Mouse (Mus musculus) midbrain, embryonic 12.5 days (tissue): ENCODE measurements around the gene Fblim1. TPM values are rescaled to one million over a fixed set of nuclear protein-coding genes. Genes with fewer than 3 reads are reported as not detected.
A peak's percentile ranks its signal among the peaks of the same experiment; 100 is the strongest.
"Not testable (repeated sequence)": the region's sequence is repeated elsewhere in the genome, so short reads cannot be mapped to it uniquely, and the experiment has no call there.

Experiments
- ATAC-seq: fragments of 200-750 bp; cut with Nextera tagmentation; 2 replicates; pipeline ENCODE4 v1.8.0; 2017; ENCODE audit warnings: low read depth, moderate TSS enrichment, moderate library complexity; ENCODE audit not compliant: low FRiP score
- H3K27ac ChIP-seq: fragments of 300-500 bp; sonication (generic); replicated peaks from 2 replicates; pipeline ENCODE4 v1.5.1; 2016; ENCODE audit warnings: mild to moderate bottlenecking
- H3K27me3 ChIP-seq: fragments of 300-500 bp; sonication (generic); 2 replicates; pipeline ENCODE4 v1.6.1; 2016; ENCODE audit warnings: mild to moderate bottlenecking
- H3K36me3 ChIP-seq: fragments of 300-500 bp; sonication (generic); 2 replicates; pipeline ENCODE4 v1.6.1; 2016
- H3K4me1 ChIP-seq: fragments of 300-500 bp; sonication (generic); 2 replicates; pipeline ENCODE4 v1.6.1; 2016
- H3K4me2 ChIP-seq: fragments of 300-500 bp; sonication (generic); replicated peaks from 2 replicates; pipeline ENCODE4 v1.6.1; 2016; ENCODE audit warnings: mild to moderate bottlenecking, moderate library complexity
- H3K4me3 ChIP-seq: fragments of 300-500 bp; sonication (generic); 2 replicates; pipeline ENCODE4 v1.5.1; 2016; ENCODE audit warnings: mild to moderate bottlenecking
- H3K9ac ChIP-seq: fragments of 300-500 bp; sonication (generic); replicated peaks from 2 replicates; pipeline ENCODE4 v1.6.1; 2016; ENCODE audit warnings: mild to moderate bottlenecking, moderate library complexity
- H3K9me3 ChIP-seq: fragments of 300-500 bp; sonication (generic); 2 replicates; pipeline ENCODE4 v1.6.1; 2016; ENCODE audit warnings: mild to moderate bottlenecking
- WGBS: fragments of 180-500 bp; shearing (Covaris S2); methylation state at CpG from one replicate; pipeline ENCODE4 v1.1.7; 2016; 5-methylcytosine and 5-hydroxymethylcytosine counted together
- polyA plus RNA-seq: library from polyadenylated mRNA; unstranded; fragments of >200 nt; fragmentation: Nextera tagmentation; extraction: Ambion mirVana; gene quantifications from 2 replicates; pipeline ENCODE4 v1.2.1, GENCODE M21; 2016

Fblim1 gene
- polyA plus RNA-seq, 1 experiment from 2014 or later = 28.7 TPM

GRCm38 (mm10) chr4:141559131-141559897 is 46.6 kb downstream of the Fblim1 start:
- Histone ChIP-seq H3K27ac (peak overlapping the region; percentile 78), H3K27me3 (peaks cover 8% of the 10 kb centered on the region; the same call in 1 of the 2 replicates), H3K36me3 (no peaks in the 10 kb centered on the region), H3K9ac (peak overlapping the region; percentile 48), H3K9me3 (no peaks in the 10 kb centered on the region), H3K4me3 (peak overlapping the region; percentile 42), H3K4me2 (peak overlapping the region; percentile 75), H3K4me1 (peaks cover 14% of the 10 kb centered on the region)
- WGBS = under 1% methylated on average over 30 of the region's 30 CpGs
- peak; percentile 68 for ATAC-seq

- WGBS = 13% methylated on average over 16 of the region's 16 CpGs
- H3K36me3 ChIP-seq = no peaks in the 10 kb centered on the region
- H3K4me3 ChIP-seq = peak overlapping the region; percentile 42
- peaks cover 14% of the 10 kb centered on the region for H3K4me1 ChIP-seq
- H3K9me3 ChIP-seq = no peaks in the 10 kb centered on the region
- peaks cover 8% of the 10 kb centered on the region; the same call in 1 of the 2 replicates for H3K27me3 ChIP-seq
- peak overlapping the region; percentile 75 for H3K4me2 ChIP-seq
- H3K9ac ChIP-seq = no peak overlapping the region; the same call in 1 of the 2 replicates
- ATAC-seq = no peak
- peak overlapping the region; percentile 78 for H3K27ac ChIP-seq
Observed at GRCm38 (mm10) chr4:141558658-141559057, 47.2 kb downstream of the Fblim1 start.

GRCm38 (mm10) chr4:141556163-141556562 is 49.7 kb downstream of the Fblim1 start:
- not testable (repeated sequence) for H3K9ac ChIP-seq, H3K36me3 ChIP-seq, H3K27me3 ChIP-seq, H3K9me3 ChIP-seq, ATAC-seq, H3K4me2 ChIP-seq, H3K4me3 ChIP-seq
- WGBS = 87% methylated on average over 6 of the region's 6 CpGs
- Histone ChIP-seq H3K4me1 (peaks cover 14% of the 10 kb centered on the region), H3K27ac (0 out of 2 replicates have a peak overlapping the region, but pooled peaks have one; percentile 4)

GRCm38 (mm10) chr4:141554255-141554865 is 51.5 kb downstream of the Fblim1 start:
- 85% methylated on average over 8 of the region's 9 CpGs for whole genome bisulfite sequencing
- not testable (repeated sequence) for H3K9me3 ChIP-seq, H3K4me2 ChIP-seq, ATAC-seq, H3K36me3 ChIP-seq, H3K27me3 ChIP-seq, H3K27ac ChIP-seq, H3K9ac ChIP-seq, H3K4me3 ChIP-seq
- H3K4me1 ChIP-seq = peaks cover 10% of the 10 kb centered on the region

- Histone ChIP-seq H3K4me3 (no peak overlapping the region), H3K9me3 (no peaks in the 10 kb centered on the region), H3K9ac (no peak overlapping the region), H3K27me3 (0 out of 2 replicates have a peak, but pooled peaks cover 1% of the 10 kb centered on the region), H3K4me2 (no peak overlapping the region), H3K36me3 (no peaks in the 10 kb centered on the region), H3K4me1 (peaks cover 11% of the 10 kb centered on the region), H3K27ac (no peak overlapping the region)
- ATAC-seq = no peak
- 49% methylated on average over 2 of the region's 2 CpGs for WGBS
Observed at GRCm38 (mm10) chr4:141552484-141552883, 53.4 kb downstream of the Fblim1 start.

- no peaks in the 10 kb centered on the region for H3K27me3 ChIP-seq
- 26% methylated on average over 9 of the region's 9 CpGs for WGBS
- peak overlapping the region; percentile 77 for H3K4me3 ChIP-seq
- no peaks in the 10 kb centered on the region for H3K36me3 ChIP-seq
- peak overlapping the region; percentile 92 for H3K4me2 ChIP-seq
- no peaks in the 10 kb centered on the region for H3K9me3 ChIP-seq
- no peak for ATAC-seq
- H3K27ac ChIP-seq = peak overlapping the region; percentile 99
- peaks cover 26% of the 10 kb centered on the region for H3K4me1 ChIP-seq
- H3K9ac ChIP-seq = peak overlapping the region; percentile 85
Observed at GRCm38 (mm10) chr4:141547299-141547698, 58.6 kb downstream of the Fblim1 start.

DNA sequence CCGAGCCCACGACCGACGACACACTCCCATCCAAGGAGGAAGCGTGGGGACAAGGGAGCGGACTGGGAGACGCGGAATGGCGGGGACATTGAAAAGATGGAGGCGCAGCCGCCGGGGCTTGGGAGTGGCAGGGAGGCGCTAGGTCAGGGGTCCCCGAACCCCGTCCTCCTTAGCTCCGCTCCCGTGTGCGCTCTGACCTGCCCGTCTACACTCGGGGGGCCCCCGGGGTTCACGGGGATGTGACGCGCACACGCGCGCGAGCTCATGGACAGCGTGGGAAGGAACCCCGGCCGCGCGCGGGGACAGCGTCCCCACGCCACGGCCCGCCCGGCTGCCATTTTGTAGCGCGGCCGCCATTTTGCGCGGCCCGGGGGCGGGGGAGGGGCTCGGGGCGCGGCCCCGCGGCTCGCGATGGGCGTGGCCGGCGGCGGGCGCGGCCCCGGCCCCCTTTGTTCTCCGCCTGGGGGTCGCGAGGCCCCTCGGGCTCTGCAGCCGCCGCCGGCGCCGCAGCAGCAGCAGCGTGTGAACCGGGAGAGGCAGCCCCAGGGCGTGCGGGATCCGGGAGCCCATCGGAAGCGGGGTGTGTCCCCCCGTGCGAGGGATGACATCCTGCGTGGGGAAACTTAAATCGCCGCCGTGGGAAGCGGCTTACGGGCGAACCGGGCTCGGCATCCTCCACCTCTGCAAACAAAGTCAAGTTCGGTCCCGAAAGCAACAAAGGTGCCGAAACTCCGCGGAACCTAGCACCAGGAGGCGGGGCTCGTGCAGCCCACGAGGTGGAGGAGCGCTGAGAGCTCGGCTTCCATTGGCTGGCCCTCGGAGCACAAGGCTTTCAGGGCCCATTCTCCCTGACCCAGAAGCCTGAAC is 59.3 kb downstream of the Fblim1 start:
- Histone ChIP-seq H3K27ac (peak overlapping the region; percentile 99), H3K36me3 (no peaks in the 10 kb centered on the region), H3K9me3 (no peaks in the 10 kb centered on the region), H3K4me1 (peaks cover 33% of the 10 kb centered on the region), H3K4me3 (peak overlapping the region; percentile 77), H3K9ac (peak overlapping the region; percentile 85), H3K27me3 (no peaks in the 10 kb centered on the region), H3K4me2 (peak overlapping the region; percentile 92)
- under 1% methylated on average over 83 of the region's 98 CpGs for WGBS
- peak; percentile 90 for ATAC-seq

DNA sequence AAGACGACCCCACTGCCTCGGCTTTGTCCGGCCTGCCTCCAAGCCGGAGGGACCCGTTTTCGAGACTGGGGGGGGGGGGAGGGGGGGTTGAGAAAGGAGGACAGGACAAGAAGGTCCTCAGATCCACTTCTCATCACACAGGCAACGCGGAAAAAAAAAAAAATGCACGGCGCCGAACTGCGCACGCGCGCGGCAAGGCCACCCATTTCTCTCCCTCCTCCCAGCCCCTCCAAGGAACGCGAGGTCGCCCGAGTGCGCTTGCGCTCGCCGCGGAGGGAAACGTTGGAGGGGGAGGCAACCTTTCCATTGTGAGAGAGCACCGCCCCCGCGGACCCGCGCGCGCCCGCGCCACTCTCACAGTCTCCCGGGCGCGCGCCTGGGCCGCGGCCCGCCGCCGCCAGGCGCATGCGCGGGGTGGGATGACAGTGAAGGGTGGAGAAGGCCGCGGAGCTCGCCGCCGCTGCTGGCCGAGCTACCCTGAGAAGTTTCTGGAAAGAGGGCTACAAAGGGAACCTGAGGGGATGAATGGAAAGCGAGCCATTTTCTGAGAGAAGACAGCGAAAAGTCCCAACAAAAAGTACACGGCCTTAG is 60.1 kb downstream of the Fblim1 start:
- H3K27ac ChIP-seq = peak overlapping the region; percentile 99

GRCm38 (mm10) chr4:141545071-141545742 is 60.7 kb downstream of the Fblim1 start:
- peaks cover 45% of the 10 kb centered on the region for H3K4me1 ChIP-seq
- peak; percentile 55 for ATAC-seq
- peak overlapping the region; percentile 99 for H3K27ac ChIP-seq
- peak overlapping the region; percentile 92 for H3K4me2 ChIP-seq
- H3K9ac ChIP-seq = peak overlapping the region; percentile 72
- H3K36me3 ChIP-seq = no peaks in the 10 kb centered on the region
- WGBS = under 1% methylated on average over 45 of the region's 45 CpGs
- H3K4me3 ChIP-seq = peak overlapping the region; percentile 77
- no peaks in the 10 kb centered on the region for H3K9me3 ChIP-seq
- H3K27me3 ChIP-seq = no peaks in the 10 kb centered on the region

More for the DNA sequence above, 60.1 kb downstream of the Fblim1 start:
- under 1% methylated on average over 49 of the region's 56 CpGs for WGBS
- peak overlapping the region; percentile 92 for H3K4me2 ChIP-seq
- peak; percentile 62 for ATAC-seq
- no peaks in the 10 kb centered on the region for H3K36me3 ChIP-seq
- H3K4me3 ChIP-seq = peak overlapping the region; percentile 77
- peaks cover 41% of the 10 kb centered on the region for H3K4me1 ChIP-seq
- H3K27me3 ChIP-seq = no peaks in the 10 kb centered on the region
- H3K9ac ChIP-seq = peak overlapping the region; percentile 85
- H3K9me3 ChIP-seq = no peaks in the 10 kb centered on the region

DNA sequence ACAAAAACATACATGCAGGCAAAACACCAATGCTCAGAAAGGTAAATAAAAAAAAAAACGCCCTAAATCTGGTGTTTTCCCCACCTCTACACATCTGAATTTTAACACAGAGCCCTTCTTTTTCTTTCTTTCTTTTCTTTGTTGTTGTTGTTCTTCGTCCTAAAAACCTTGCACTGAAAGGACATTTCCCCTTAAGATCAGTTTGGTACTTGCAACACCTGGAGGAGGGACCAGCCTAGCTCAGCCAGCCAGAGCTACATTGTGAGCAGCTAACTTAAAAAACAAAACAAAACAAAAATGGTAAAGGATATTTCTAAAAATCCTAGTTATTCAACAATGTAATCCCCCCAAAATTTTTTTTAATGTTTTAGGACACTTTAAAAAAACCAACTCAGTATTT is 61.4 kb downstream of the Fblim1 start:
- H3K4me2 ChIP-seq = peak overlapping the region; percentile 92
- H3K9me3 ChIP-seq = no peaks in the 10 kb centered on the region
- ATAC-seq = no peak
- 0 out of 2 replicates have a peak overlapping the region, but pooled peaks have one; percentile 34 for H3K9ac ChIP-seq
- H3K27ac ChIP-seq = no peak overlapping the region; the same call in 1 of the 2 replicates
- no peaks in the 10 kb centered on the region for H3K36me3 ChIP-seq
- H3K4me3 ChIP-seq = peak overlapping the region; percentile 77
- no peaks in the 10 kb centered on the region for H3K27me3 ChIP-seq
- 51% methylated on average over 2 of the region's 2 CpGs for WGBS
- peaks cover 45% of the 10 kb centered on the region for H3K4me1 ChIP-seq

DNA sequence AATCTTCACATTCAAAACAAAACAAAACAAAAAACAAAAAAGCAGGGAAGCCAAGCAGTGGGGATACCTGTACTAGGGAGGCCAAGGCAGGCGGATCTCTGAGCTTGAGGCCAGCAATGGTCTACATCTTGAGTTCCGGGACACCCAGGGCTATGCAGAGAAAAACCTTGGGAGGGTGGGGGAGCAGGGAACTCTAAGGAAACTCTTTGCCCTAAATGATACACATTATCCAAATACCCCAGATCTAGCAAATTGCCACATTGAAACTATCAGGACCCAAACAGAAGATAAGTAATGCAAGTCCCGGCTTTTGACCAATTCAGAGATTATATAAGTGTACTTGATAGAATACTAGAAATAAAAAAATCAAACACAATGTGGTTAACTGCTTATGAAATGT is 62.3 kb downstream of the Fblim1 start:
- H3K4me2 ChIP-seq = no peak overlapping the region
- WGBS = 76% methylated on average over 3 of the region's 3 CpGs
- no peaks in the 10 kb centered on the region for H3K36me3 ChIP-seq
- no peaks in the 10 kb centered on the region for H3K9me3 ChIP-seq
- H3K4me3 ChIP-seq = no peak overlapping the region
- peaks cover 47% of the 10 kb centered on the region for H3K4me1 ChIP-seq
- no peak overlapping the region for H3K27ac ChIP-seq
- H3K27me3 ChIP-seq = no peaks in the 10 kb centered on the region
- H3K9ac ChIP-seq = no peak overlapping the region
- ATAC-seq = no peak
